Mouse (Mus musculus) stomach, postnatal 0 days (tissue): ENCODE measurements at regions not wholly inside any gene's neighbourhood (a gene's known extent, or its start where the extent isn't known, plus 50 kb on each side); places are given as distances from the start of the nearest gene placed in this dataset.
A peak's percentile ranks its signal among the peaks of the same experiment; 100 is the strongest.

Source experiments
- ATAC-seq: fragments of 200-750 bp; cut with Nextera tagmentation; 2 replicates; pipeline ENCODE4 v1.8.0; 2017; ENCODE audit not compliant: low FRiP score, low TSS enrichment
- DNase-seq: peaks from one replicate; pipeline ENCODE4 v3.0.0-alpha.2; 2016; ENCODE audit warnings: low spot score
- H3K27ac ChIP-seq: fragments of 300-500 bp; sonication (generic); replicated peaks from 2 replicates; pipeline ENCODE4 v1.5.1; 2014; ENCODE audit warnings: mild to moderate bottlenecking, control low read depth
- H3K27me3 ChIP-seq: fragments of 300-500 bp; sonication (generic); 2 replicates; pipeline ENCODE4 v1.6.1; 2014; ENCODE audit warnings: low read length; ENCODE audit not compliant: control insufficient read depth, insufficient read depth
- H3K36me3 ChIP-seq: fragments of 300-500 bp; sonication (generic); 2 replicates; pipeline ENCODE4 v1.6.1; 2014; ENCODE audit warnings: low read length, mixed read lengths; ENCODE audit not compliant: control insufficient read depth, insufficient read depth
- H3K4me1 ChIP-seq: fragments of 300-500 bp; sonication (generic); replicated peaks from 2 replicates; pipeline ENCODE4 v1.6.1; 2014; ENCODE audit warnings: antibody characterized with exemption; ENCODE audit not compliant: control insufficient read depth, insufficient read depth
- H3K4me2 ChIP-seq: fragments of 300-500 bp; sonication (generic); replicated peaks from 2 replicates; pipeline ENCODE4 v1.6.1; 2014; ENCODE audit warnings: low read depth, mild to moderate bottlenecking, control low read depth, moderate library complexity
- H3K4me3 ChIP-seq: fragments of 300-500 bp; sonication (generic); 2 replicates; pipeline ENCODE4 v1.5.1; 2014; ENCODE audit warnings: low read depth, low read length, control low read depth
- H3K9ac ChIP-seq: fragments of 300-500 bp; sonication (generic); 2 replicates; pipeline ENCODE4 v1.6.1; 2014; ENCODE audit warnings: mild to moderate bottlenecking, low read length, control low read depth, mixed read lengths
- H3K9me3 ChIP-seq: fragments of 300-500 bp; sonication (generic); 2 replicates; pipeline ENCODE4 v1.6.1; 2016; ENCODE audit warnings: low read length; ENCODE audit not compliant: control insufficient read depth
- CTCF ChIP-seq: IDR thresholded peaks from 2 replicates; pipeline ENCODE4 v1.5.1; 2016; ENCODE audit warnings: antibody characterized with exemption, low read depth, mild to moderate bottlenecking, moderate library complexity
- EP300 ChIP-seq: optimal IDR thresholded peaks from 2 replicates; pipeline ENCODE3; 2016; ENCODE audit warnings: antibody characterized with exemption
- WGBS: fragments of 180-500 bp; shearing (Covaris S2); extraction: QIAGEN DNeasy Blood & Tissue Kit; methylation state at CpG from one replicate; pipeline ENCODE4 v1.1.7; 2014; 5-methylcytosine and 5-hydroxymethylcytosine counted together

GRCm38 (mm10) chr6:52477380-52477779, 162.8 kb downstream of the Hibadh start:
- no peaks in the 10 kb centered on the region for H3K27me3 ChIP-seq
- WGBS, result 64% methylated on average over 7 of the region's 7 CpGs
- ATAC-seq (peak; percentile 65), DNase-seq (peak; percentile 32)
- TF ChIP-seq CTCF (no peak), EP300 (no peak)
- H3K4me1 ChIP-seq, result no peaks in the 10 kb centered on the region
- no peak overlapping the region for H3K4me2 ChIP-seq
- no peak overlapping the region for H3K27ac ChIP-seq
- no peaks in the 10 kb centered on the region for H3K36me3 ChIP-seq
- no peaks in the 10 kb centered on the region for H3K9me3 ChIP-seq
- H3K9ac ChIP-seq, result no peak overlapping the region
- H3K4me3 ChIP-seq, result no peak overlapping the region

- Histone ChIP-seq H3K4me3 (no peak overlapping the region), H3K9me3 (no peaks in the 10 kb centered on the region), H3K27me3 (no peaks in the 10 kb centered on the region), H3K27ac (peak overlapping the region; percentile 25; the same call in 1 of the 2 replicates), H3K36me3 (no peaks in the 10 kb centered on the region), H3K4me2 (no peak overlapping the region), H3K4me1 (no peaks in the 10 kb centered on the region), H3K9ac (no peak overlapping the region)
- no peak for TF ChIP-seq EP300
- TF ChIP-seq CTCF, result no peak
- no peak for ATAC-seq
- WGBS, result 72% methylated on average over 2 of the region's 2 CpGs
- no peak for DNase-seq
These were observed 161.6 kb downstream of the Hibadh start for GRCm38 (mm10) chr6:52478624-52479023.

GRCm38 (mm10) chr6:52479200-52479599, 161.0 kb downstream of the Hibadh start:
- Histone ChIP-seq H3K4me2 (no peak overlapping the region), H3K9me3 (no peaks in the 10 kb centered on the region), H3K27me3 (no peaks in the 10 kb centered on the region), H3K36me3 (no peaks in the 10 kb centered on the region), H3K4me3 (no peak overlapping the region), H3K27ac (no peak overlapping the region; the same call in 1 of the 2 replicates), H3K9ac (no peak overlapping the region), H3K4me1 (no peaks in the 10 kb centered on the region)
- peak; percentile 70 for DNase-seq
- TF ChIP-seq EP300, result no peak
- no peak for TF ChIP-seq CTCF
- peak; percentile 77 for ATAC-seq
- WGBS, result 29% methylated on average over 12 of the region's 12 CpGs

- ATAC-seq (peak; percentile 63), DNase-seq (peak; percentile 56)
- 41% methylated on average over 7 of the region's 7 CpGs for WGBS
- Histone ChIP-seq H3K9me3 (no peaks in the 10 kb centered on the region), H3K36me3 (no peaks in the 10 kb centered on the region), H3K4me3 (no peak overlapping the region), H3K27ac (no peak overlapping the region; the same call in 1 of the 2 replicates), H3K9ac (no peak overlapping the region), H3K27me3 (no peaks in the 10 kb centered on the region), H3K4me2 (no peak overlapping the region), H3K4me1 (peaks cover 3% of the 10 kb centered on the region; the same call in 1 of the 2 replicates)
- TF ChIP-seq EP300 (no peak), CTCF (no peak)
These were observed 158.2 kb downstream of the Hibadh start for GRCm38 (mm10) chr6:52481975-52482374.

GRCm38 (mm10) chr6:52486146-52486545, 154.0 kb downstream of the Hibadh start:
- Histone ChIP-seq H3K4me3 (no peak overlapping the region), H3K9ac (no peak overlapping the region), H3K4me1 (peaks cover 3% of the 10 kb centered on the region; the same call in 1 of the 2 replicates), H3K9me3 (no peaks in the 10 kb centered on the region), H3K27ac (peak overlapping the region; percentile 73), H3K27me3 (no peaks in the 10 kb centered on the region), H3K4me2 (no peak overlapping the region), H3K36me3 (no peaks in the 10 kb centered on the region)
- DNase-seq (no peak), ATAC-seq (peak; percentile 70)
- 59% methylated on average over 9 of the region's 9 CpGs for WGBS
- TF ChIP-seq CTCF (no peak), EP300 (no peak)

- TF ChIP-seq CTCF (0 out of 2 replicates have a peak, but pooled peaks have one; percentile 3), EP300 (no peak)
- peak; percentile 66 for ATAC-seq
These were observed 153.5 kb downstream of the Hibadh start for GRCm38 (mm10) chr6:52486655-52487054.

More at GRCm38 (mm10) chr6:52486655-52487054, 153.5 kb downstream of the Hibadh start:
- H3K27me3 ChIP-seq, result no peaks in the 10 kb centered on the region
- no peak overlapping the region for H3K4me3 ChIP-seq
- H3K4me1 ChIP-seq, result peaks cover 3% of the 10 kb centered on the region; the same call in 1 of the 2 replicates
- no peak overlapping the region for H3K4me2 ChIP-seq
- no peaks in the 10 kb centered on the region for H3K36me3 ChIP-seq
- no peak overlapping the region for H3K9ac ChIP-seq
- DNase-seq, result no peak
- H3K27ac ChIP-seq, result peak overlapping the region; percentile 73
- WGBS, result 29% methylated on average over 4 of the region's 4 CpGs
- no peaks in the 10 kb centered on the region for H3K9me3 ChIP-seq
